Mouse (Mus musculus) megakaryocyte, embryonic 14.5 days (primary cell): ENCODE results near the gene Cdkl4.

ENCODE experiments used
- FLI1 ChIP-seq: IDR thresholded peaks from 2 replicates; pipeline ENCODE4 v1.6.1; 2012; ENCODE audit warnings: low read length, inconsistent platforms, mixed read lengths
- GATA1 ChIP-seq: IDR thresholded peaks from 3 replicates; pipeline ENCODE4 v1.6.1; 2012; ENCODE audit warnings: mixed read lengths, low read length, inconsistent platforms, borderline replicate concordance

DNA sequence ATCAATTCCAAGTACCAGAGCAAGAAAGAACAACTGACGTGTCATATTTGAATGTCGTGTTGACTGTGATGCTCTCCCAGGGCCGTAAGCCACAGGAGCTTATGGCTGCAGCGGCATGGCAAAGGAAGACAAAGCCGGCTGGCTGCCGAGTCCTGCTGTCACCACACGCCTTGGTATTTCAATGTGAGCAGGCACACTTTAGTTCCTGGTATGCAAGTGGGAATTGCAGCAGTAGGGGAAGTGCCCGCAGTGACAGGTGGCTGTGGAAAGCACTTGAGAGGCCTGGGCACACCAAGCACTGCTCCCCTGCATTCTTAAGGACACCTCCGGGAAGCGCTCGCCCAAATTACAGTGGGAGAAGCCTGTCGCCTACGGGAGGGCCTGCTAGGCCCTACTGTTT, 41.9 kb upstream of the Cdkl4 start:
- TF ChIP-seq GATA1 (no peak), FLI1 (no peak)
